Mouse (Mus musculus): ENCODE data around the gene Mid1. TPM values are rescaled to one million over a fixed set of nuclear protein-coding genes. Genes with fewer than 3 reads are reported as not detected.
"Not testable (repeated sequence)": the region's sequence is repeated elsewhere in the genome, so short reads cannot be mapped to it uniquely, and the experiment has no call there.

The Mid1 gene
- polyA plus RNA-seq, 1 experiment from 2014 or later: 4.2 TPM

DNA sequence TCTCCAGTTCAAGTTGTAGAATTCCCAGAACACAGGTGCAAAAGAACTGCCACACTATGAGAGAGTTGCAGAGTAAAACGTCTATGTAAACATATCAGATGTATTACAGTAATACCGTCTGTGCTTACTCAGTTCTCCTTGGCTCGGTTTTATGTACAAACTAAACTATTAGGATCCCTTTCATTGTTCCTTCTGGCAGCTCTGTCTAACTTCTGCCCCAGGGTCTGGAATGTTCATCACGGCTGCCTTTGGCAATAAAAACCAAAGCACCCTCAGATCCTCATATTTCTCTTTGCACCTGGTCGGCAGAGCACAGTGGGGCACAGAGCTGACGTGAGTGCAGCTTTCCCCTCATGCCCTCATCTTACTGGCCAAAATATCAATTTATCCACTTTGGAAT lies 290.0 kb downstream of the Mid1 start:
- peaks cover 10% of the 10 kb centered on the region for H3K36me3 ChIP-seq (ENCODE audit: control insufficient read depth, insufficient read depth, low read length)
- not testable (repeated sequence) for H3K9ac ChIP-seq (ENCODE audit: low read depth, low read length); H3K9me3 ChIP-seq (ENCODE audit: control insufficient read depth, low read length); H3K4me1 ChIP-seq (ENCODE audit: control insufficient read depth, insufficient read depth, low read depth, low read length); ATAC-seq; H3K4me2 ChIP-seq (ENCODE audit: low read length); H3K4me3 ChIP-seq (ENCODE audit: low read length); H3K27me3 ChIP-seq (replicated peaks; ENCODE audit: control insufficient read depth, insufficient read depth, low read length); H3K27ac ChIP-seq (ENCODE audit: low read depth, low read length)
- WGBS: 74% methylated on average over 6 of the region's 6 CpGs

DNA sequence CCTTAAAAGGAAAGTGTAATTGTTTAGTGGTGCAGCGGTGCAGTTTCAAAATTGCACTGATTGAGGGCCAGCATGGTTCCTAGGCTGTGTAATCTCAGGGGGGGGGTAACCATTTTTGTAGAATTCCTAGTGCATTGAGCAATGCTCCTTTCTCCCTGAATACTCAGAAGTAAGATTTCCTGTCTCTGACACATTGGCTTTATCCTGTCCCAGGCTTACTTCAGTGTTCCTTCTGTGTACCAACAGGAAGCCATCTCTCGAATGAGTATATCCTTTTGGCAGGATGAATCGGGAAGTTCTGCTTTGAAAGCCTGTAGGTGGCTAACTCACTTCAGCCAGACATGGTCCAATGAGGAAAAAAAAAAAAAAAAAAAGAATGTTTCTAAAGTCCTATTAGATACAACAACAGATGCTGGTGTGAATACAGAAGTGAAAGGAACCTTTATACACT lies 290.7 kb downstream of the Mid1 start:
- peaks cover 10% of the 10 kb centered on the region for H3K36me3 ChIP-seq (ENCODE audit: control insufficient read depth, insufficient read depth, low read length)
- H3K9me3 ChIP-seq (ENCODE audit: control insufficient read depth, low read length); H3K9ac ChIP-seq (ENCODE audit: low read depth, low read length); H3K4me1 ChIP-seq (ENCODE audit: control insufficient read depth, insufficient read depth, low read depth, low read length); H3K4me2 ChIP-seq (ENCODE audit: low read length); H3K27ac ChIP-seq (ENCODE audit: low read depth, low read length); H3K4me3 ChIP-seq (ENCODE audit: low read length); ATAC-seq; H3K27me3 ChIP-seq (replicated peaks; ENCODE audit: control insufficient read depth, insufficient read depth, low read length): not testable (repeated sequence)
- 78% methylated on average over 3 of the region's 3 CpGs for WGBS

DNA sequence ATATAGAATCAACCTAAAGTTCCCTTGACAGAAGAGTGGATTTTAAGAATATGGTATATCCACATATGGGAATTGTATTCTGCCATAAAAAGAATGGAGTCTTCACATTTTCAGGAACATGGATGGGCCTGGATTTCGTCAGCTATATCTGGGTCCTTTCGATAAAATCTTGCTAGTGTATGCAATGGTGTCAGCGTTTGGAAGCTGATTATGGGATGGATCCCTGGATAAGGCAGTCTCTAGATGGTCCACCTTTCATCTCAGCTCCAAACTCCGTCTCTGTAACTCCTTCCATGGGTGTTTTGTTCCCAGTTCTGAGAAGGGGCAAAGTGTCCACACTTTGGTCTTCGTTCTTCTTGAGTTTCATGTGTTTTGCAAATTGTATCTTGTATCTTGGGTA lies 291.3 kb downstream of the Mid1 start:
- not testable (repeated sequence) for H3K27ac ChIP-seq (ENCODE audit: low read depth, low read length); H3K4me1 ChIP-seq (ENCODE audit: control insufficient read depth, insufficient read depth, low read depth, low read length); H3K4me2 ChIP-seq (ENCODE audit: low read length); ATAC-seq; H3K27me3 ChIP-seq (replicated peaks; ENCODE audit: control insufficient read depth, insufficient read depth, low read length); H3K4me3 ChIP-seq (ENCODE audit: low read length); H3K9ac ChIP-seq (ENCODE audit: low read depth, low read length)
- Histone ChIP-seq H3K9me3 (ENCODE audit: control insufficient read depth, low read length) (peaks cover 12% of the 10 kb centered on the region), H3K36me3 (ENCODE audit: control insufficient read depth, insufficient read depth, low read length) (peaks cover 10% of the 10 kb centered on the region)
- WGBS: 67% methylated on average over 5 of the region's 5 CpGs

- not testable (repeated sequence) for H3K4me2 ChIP-seq (ENCODE audit: low read length); H3K27me3 ChIP-seq (replicated peaks; ENCODE audit: control insufficient read depth, insufficient read depth, low read length); H3K4me3 ChIP-seq (ENCODE audit: low read length); H3K9ac ChIP-seq (ENCODE audit: low read depth, low read length); H3K4me1 ChIP-seq (ENCODE audit: control insufficient read depth, insufficient read depth, low read depth, low read length); ATAC-seq; H3K27ac ChIP-seq (ENCODE audit: low read depth, low read length)
- peaks cover 18% of the 10 kb centered on the region for H3K9me3 ChIP-seq (ENCODE audit: control insufficient read depth, low read length)
- 91% methylated on average over 7 of the region's 7 CpGs for WGBS
- peaks cover 19% of the 10 kb centered on the region for H3K36me3 ChIP-seq (ENCODE audit: control insufficient read depth, insufficient read depth, low read length)
These were observed 292.9 kb downstream of the Mid1 start for GRCm38 (mm10) chrX:169977856-169978435.

- H3K27ac ChIP-seq (ENCODE audit: low read depth, low read length); H3K9ac ChIP-seq (ENCODE audit: low read depth, low read length); H3K4me1 ChIP-seq (ENCODE audit: control insufficient read depth, insufficient read depth, low read depth, low read length); H3K27me3 ChIP-seq (replicated peaks; ENCODE audit: control insufficient read depth, insufficient read depth, low read length): not testable (repeated sequence)
- Histone ChIP-seq H3K9me3 (ENCODE audit: control insufficient read depth, low read length) (peaks cover 18% of the 10 kb centered on the region), H3K4me3 (ENCODE audit: low read length) (peak overlapping the region; percentile 20), H3K36me3 (ENCODE audit: control insufficient read depth, insufficient read depth, low read length) (peaks cover 21% of the 10 kb centered on the region), H3K4me2 (ENCODE audit: low read length) (peak overlapping the region; percentile 41)
- 0 out of 2 replicates have a peak, but pooled peaks have one; percentile 15 for ATAC-seq
- 62% methylated on average over 29 of the region's 29 CpGs for WGBS
These were observed 293.7 kb downstream of the Mid1 start for GRCm38 (mm10) chrX:169978436-169979381.

DNA sequence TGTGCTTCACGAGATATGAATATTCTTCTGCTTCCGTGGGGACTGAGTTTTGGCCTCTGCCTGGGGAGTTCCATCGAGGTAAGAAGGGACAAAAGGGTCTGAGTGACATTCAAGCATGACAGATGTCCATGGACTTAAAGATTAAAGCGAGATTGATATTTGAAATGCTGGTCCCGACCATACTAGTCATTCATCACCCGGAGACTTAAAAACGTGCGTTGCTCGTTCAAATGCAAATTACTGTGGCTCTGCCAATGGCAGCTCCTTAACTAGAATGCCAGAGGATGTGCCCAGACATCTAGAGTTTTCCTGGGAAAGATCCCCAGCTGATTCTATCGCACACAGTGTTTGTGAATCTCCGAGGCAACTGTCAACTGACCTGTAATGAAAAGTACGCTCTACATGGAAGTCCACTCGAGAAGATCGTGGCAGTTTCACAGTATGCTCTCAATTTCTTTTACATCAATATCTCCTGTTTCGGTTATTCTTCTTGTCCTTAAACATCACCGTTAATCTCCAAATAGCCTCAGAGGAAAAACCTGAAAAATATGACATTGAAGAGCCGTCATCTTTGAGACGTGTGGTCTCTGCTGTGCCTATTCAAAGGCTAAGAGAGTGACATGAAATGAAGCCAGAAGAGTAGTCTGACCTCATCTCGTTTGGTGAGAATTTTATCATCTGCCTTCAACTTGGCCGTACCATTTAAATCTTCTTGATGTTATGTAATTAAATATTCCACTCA lies 294.6 kb downstream of the Mid1 start:
- Histone ChIP-seq H3K36me3 (ENCODE audit: control insufficient read depth, insufficient read depth, low read length) (peaks cover 26% of the 10 kb centered on the region), H3K4me3 (ENCODE audit: low read length) (peak overlapping the region; percentile 20), H3K9ac (ENCODE audit: low read depth, low read length) (peak overlapping the region; percentile 9; the same call in 1 of the 2 replicates), H3K9me3 (ENCODE audit: control insufficient read depth, low read length) (peaks cover 18% of the 10 kb centered on the region), H3K4me2 (ENCODE audit: low read length) (peak overlapping the region; percentile 41)
- peak; percentile 48 for ATAC-seq
- H3K4me1 ChIP-seq (ENCODE audit: control insufficient read depth, insufficient read depth, low read depth, low read length); H3K27me3 ChIP-seq (replicated peaks; ENCODE audit: control insufficient read depth, insufficient read depth, low read length); H3K27ac ChIP-seq (ENCODE audit: low read depth, low read length): not testable (repeated sequence)
- WGBS: 69% methylated on average over 20 of the region's 20 CpGs

GRCm38 (mm10) chrX:169980203-169980556 lies 295.2 kb downstream of the Mid1 start:
- H3K27me3 ChIP-seq (replicated peaks; ENCODE audit: control insufficient read depth, insufficient read depth, low read length); H3K27ac ChIP-seq (ENCODE audit: low read depth, low read length); H3K4me3 ChIP-seq (ENCODE audit: low read length); H3K4me2 ChIP-seq (ENCODE audit: low read length); H3K9ac ChIP-seq (ENCODE audit: low read depth, low read length); H3K4me1 ChIP-seq (ENCODE audit: control insufficient read depth, insufficient read depth, low read depth, low read length): not testable (repeated sequence)
- peak; percentile 9; the same call in 1 of the 2 replicates for ATAC-seq
- Histone ChIP-seq H3K9me3 (ENCODE audit: control insufficient read depth, low read length) (peaks cover 21% of the 10 kb centered on the region), H3K36me3 (ENCODE audit: control insufficient read depth, insufficient read depth, low read length) (peaks cover 26% of the 10 kb centered on the region)
- 81% methylated on average over 6 of the region's 6 CpGs for WGBS

- Histone ChIP-seq H3K9me3 (ENCODE audit: control insufficient read depth, low read length) (peaks cover 24% of the 10 kb centered on the region), H3K4me2 (ENCODE audit: low read length) (no peak overlapping the region), H3K27ac (ENCODE audit: low read depth, low read length) (no peak overlapping the region), H3K27me3 (replicated peaks; ENCODE audit: control insufficient read depth, insufficient read depth, low read length) (no peaks in the 10 kb centered on the region), H3K4me3 (ENCODE audit: low read length) (no peak overlapping the region), H3K36me3 (ENCODE audit: control insufficient read depth, insufficient read depth, low read length) (peaks cover 29% of the 10 kb centered on the region), H3K4me1 (ENCODE audit: control insufficient read depth, insufficient read depth, low read depth, low read length) (no peaks in the 10 kb centered on the region; the same call in 1 of the 2 replicates), H3K9ac (ENCODE audit: low read depth, low read length) (no peak overlapping the region)
- WGBS: 87% methylated on average over 12 of the region's 12 CpGs
- no peak for ATAC-seq
These were observed 295.9 kb downstream of the Mid1 start for GRCm38 (mm10) chrX:169980809-169981289.
